Mouse (Mus musculus): ENCODE data around the gene H2afv.

The H2afv gene

DNA sequence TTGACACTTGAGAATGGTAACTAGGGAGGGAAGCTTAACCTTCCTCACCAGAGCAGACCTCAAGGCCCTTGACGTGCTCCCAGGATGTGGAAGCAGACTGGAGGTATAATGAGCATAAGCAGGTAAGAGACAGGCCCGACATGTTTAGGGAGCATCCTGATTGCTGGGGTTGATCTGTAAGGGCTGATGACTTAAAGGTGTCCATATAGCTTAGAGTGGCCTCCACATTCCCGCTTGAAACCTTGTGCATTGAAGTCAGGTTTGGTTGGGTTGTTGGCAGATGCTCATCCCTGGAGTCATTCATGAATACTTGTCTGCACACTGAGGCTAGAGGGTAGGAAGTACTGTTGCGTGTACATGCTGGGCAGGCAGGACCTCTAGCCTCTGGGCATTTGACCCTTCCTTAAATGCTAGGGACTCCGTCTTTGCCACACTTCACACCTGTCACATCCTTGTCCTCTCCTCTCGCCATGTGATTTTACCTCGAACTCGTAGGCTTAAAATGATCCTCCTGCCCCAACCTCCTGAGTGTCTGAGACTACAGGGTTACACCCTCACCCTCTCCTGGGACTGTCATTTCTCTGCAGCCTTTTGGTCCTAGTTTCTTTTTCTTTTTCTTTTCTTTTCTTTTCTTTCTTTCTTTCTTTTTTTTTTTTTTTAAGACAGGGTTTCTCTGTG is 53.7 kb downstream of the H2afv start:
- no peak for DNase-seq (ENCODE audit: low spot score in 2 of 2)

DNA sequence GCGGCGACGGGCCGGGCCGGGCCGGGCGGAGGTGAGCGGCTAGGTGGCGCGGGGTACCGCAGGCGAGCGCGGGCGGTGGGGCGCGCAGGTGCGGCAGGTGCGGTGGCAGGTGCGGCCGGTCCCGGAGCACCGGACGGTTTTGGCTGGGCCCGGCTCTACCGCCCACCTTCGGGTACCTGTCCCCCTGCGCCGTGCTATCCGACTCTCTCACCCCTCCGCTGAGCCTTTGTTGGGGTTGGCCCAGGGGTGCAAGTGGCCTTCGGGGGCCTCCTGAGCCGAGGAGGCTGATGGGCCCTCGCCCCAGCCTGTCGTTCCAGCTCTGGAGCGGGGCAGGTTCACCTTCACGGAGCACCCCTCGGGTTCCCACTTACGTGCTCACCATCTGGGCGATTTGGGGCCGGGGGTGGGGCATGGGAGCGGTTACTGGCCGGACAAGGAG is 54.7 kb downstream of the H2afv start:
- DNase-seq (ENCODE audit: low spot score in 2 of 2): peak; percentile 53 to 55

DNA sequence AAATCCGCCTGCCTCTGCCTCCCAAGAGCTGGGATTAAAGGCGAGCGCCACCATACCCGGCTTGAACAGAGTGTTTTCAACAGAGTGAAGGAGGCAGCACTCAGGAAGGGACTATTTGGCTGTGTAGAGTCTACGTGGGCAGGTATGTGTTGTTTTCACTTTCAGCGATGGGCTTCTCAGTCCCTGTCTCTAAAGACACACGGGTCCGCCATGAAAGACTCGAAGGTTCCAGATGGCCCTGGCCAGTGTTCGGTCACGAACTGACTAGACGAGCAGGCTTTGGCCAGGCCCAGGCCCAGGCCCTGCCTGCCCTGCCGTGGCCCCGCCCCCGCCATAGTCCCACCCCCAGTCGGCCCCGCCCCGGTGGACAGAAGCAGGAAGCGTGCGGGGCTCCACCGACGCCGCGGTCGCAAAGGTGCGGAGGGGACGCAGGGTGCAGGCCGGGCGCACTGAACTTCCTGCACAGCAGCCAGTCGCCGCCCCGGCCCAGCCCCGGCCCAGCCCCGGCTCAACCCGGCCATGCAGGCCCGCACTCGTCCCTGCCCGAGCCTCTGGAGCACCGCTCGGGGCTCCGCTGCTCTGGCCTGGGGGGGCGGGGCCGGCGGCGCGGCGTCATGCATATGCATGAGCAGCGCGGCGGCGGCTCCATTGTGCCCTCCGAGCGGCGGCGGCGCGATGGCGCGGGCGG is 55.4 kb downstream of the H2afv start, which contains the start of gene Zmiz2:
Zmiz2 (plus strand) TSS at position 349 of the 688 bp plus-strand sequence.
- DNase-seq (ENCODE audit: low spot score in 2 of 2): peak; percentile 97 to 99

DNA sequence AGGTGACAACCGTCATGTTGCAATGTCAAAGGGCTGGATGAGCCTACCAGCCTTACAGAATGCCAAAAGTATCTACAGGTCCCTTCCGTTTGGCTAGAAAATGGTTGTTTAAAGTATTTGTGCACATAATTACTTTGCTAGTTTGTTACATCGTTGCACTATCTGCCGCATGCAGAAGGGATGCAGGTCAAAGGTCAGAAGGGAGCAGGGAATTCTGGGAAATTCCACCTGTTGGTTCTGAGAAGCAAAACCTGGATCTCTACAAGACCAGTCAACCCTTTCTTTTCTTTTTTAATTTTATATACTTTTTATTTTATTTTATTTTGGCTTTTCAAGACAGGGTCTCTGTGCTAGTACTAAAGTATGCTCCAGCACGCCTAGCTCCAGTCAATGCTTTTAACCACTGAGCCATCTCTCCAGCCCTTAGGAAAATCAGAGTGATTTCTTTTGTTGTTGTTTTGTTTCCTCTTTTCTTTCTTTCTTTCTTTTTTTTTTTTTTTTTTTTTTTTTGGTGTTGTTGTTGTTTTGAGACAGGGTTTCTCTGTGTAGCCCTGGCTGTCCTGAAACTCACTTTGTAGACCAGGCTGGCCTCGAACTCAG is 56.0 kb downstream of the H2afv start:
- DNase-seq (ENCODE audit: low spot score in 2 of 2): no peak

DNA sequence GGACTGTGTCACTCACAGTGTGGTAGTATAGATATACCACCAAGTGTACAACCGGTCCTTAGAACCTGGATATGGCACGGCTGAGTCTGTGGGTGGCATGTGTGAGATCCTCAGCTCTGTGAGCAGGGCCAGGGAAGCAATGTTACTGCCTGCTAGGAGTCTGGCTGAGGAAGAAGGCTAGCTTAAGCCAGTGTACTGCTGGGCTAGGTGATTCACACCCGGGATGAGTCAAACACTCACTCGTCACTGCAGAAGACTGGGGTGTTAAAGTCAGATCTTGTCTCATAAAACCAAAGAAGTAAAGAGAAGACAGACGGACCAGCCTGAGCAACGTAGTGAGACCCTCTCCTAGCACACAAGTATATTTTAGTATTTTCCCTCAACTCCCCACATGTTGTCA is 63.3 kb downstream of the H2afv start:
- no peak for DNase-seq (ENCODE audit: low spot score in 2 of 2)
